11 mouse cellular contexts compared by ENCODE assay signal in the genomic region with DNA sequence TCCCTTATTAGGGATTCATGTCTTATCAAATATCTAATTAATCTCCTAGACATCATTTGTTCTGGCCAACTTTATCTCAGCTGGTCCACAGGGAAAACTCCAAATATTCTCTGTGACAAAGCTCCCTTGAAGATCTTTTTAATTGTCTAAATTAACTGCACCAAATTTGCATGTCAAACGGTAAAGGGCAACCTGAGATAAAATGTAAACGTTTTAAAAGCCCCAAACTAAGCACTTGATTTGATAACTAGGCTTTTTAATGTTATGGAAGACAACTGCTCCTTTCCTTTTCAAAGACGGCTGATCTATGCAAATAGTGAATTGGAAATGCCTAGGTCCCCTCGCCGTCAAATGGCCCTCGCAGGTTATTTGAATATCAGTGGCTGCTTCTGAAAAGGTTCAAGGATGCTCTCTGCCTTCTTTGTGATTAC. TPM values are rescaled to one million over a fixed set of nuclear protein-coding genes. Genes with fewer than 3 reads are reported as not detected.
DNase-seq lines count a peak whose midpoint lies in the region; ATAC-seq lines count a peak whose summit lies in the region.
"Had no signal": no experiment of that assay in that cellular context is flagged by ENCODE, and none has a peak within 500 bp of the region (broad histone marks: within the 10 kb centered on the region; RNA-seq: fewer than 3 reads in every experiment).

No protein-coding gene starts in this region.

- ATAC-seq in forebrain, embryonic 13.5 days = no peak

- H3K27me3 ChIP-seq in forebrain, embryonic 13.5 days = peaks cover 79% of the 10 kb centered on the region
- peaks cover 100% of the 10 kb centered on the region for H3K27me3 ChIP-seq in midbrain, embryonic 10.5 days (ENCODE audit: low read depth, poor library complexity, severe bottlenecking)

- H3K4me2 ChIP-seq in forebrain, embryonic 13.5 days = peak overlapping the region; percentile 45

- H3K27ac ChIP-seq in forebrain, embryonic 13.5 days = peak overlapping the region; percentile 68
- H3K27ac ChIP-seq in midbrain, embryonic 10.5 days (replicated peaks) = no peak overlapping the region
- H3K27ac ChIP-seq: liver, embryonic 14.5 days had no signal

- H3K4me3 ChIP-seq in forebrain, embryonic 13.5 days = peak overlapping the region; percentile 41
- peak overlapping the region; percentile 45 for H3K4me3 ChIP-seq in midbrain, embryonic 10.5 days

- H3K9me3 ChIP-seq in forebrain, embryonic 13.5 days (replicated peaks) = no peaks in the 10 kb centered on the region
- no peaks in the 10 kb centered on the region for H3K9me3 ChIP-seq in midbrain, embryonic 10.5 days (replicated peaks)

- peak overlapping the region; percentile 60 for H3K9ac ChIP-seq in forebrain, embryonic 13.5 days
- H3K9ac ChIP-seq: liver, embryonic 14.5 days had no signal

- H3K36me3 ChIP-seq in forebrain, embryonic 13.5 days (ENCODE audit: poor library complexity, severe bottlenecking) = peaks cover 13% of the 10 kb centered on the region
- H3K36me3 ChIP-seq in midbrain, embryonic 10.5 days = no peaks in the 10 kb centered on the region

- H3K4me1 ChIP-seq in forebrain, embryonic 13.5 days = peaks cover 61% of the 10 kb centered on the region
- H3K4me1 ChIP-seq in midbrain, embryonic 10.5 days = peaks cover 88% of the 10 kb centered on the region

- DNase-seq in B cell, adult 2 months = peak; percentile 23 to 29
- DNase-seq in ES-CJ7 (ENCODE audit: low read depth, low spot score) = peak; percentile 81
- peak; percentile 45 for DNase-seq in midbrain, embryonic 10.5 days (ENCODE audit: low spot score)
- DNase-seq in adrenal gland, postnatal 10 days = no peak
- DNase-seq in right cerebral cortex, adult 2 months (ENCODE audit: low spot score in 2 of 2) = no peak
- no peak for DNase-seq in urinary bladder, postnatal 4 days (ENCODE audit: low spot score in 2 of 2)
- DNase-seq: gastrocnemius, postnatal 14 days; right cerebral cortex, postnatal 4 days had no signal

- under 1% methylated on average over 6 of the region's 6 CpGs for WGBS in forebrain, embryonic 13.5 days
- 2% methylated on average over 6 of the region's 6 CpGs for WGBS in midbrain, embryonic 10.5 days

RNA-seq across cellular contexts. Expression of gene Sp9, which starts 4.4 kb away (rescaled TPM):
- polyA plus RNA-seq in forebrain, embryonic 13.5 days (2015; fragmentation: Nextera tagmentation; extraction: Ambion mirVana) = 10.6 and 15.4 TPM in 2 replicates
- polyA plus RNA-seq in midbrain, embryonic 10.5 days (2016; fragmentation: Nextera tagmentation; extraction: Ambion mirVana) = 1.5 and 1.8 TPM in 2 replicates
- total RNA-seq in adrenal gland, postnatal 10 days (2021) = not detected
- total RNA-seq: gastrocnemius, postnatal 14 days; heart, postnatal 25 days had no signal

RNA-seq across cellular contexts. Expression of gene Scrn3, which starts 36.2 kb away (rescaled TPM):
- polyA plus RNA-seq in forebrain, embryonic 13.5 days (2015; fragmentation: Nextera tagmentation; extraction: Ambion mirVana) = 9.5 and 10.5 TPM in 2 replicates
- polyA plus RNA-seq in midbrain, embryonic 10.5 days (2016; fragmentation: Nextera tagmentation; extraction: Ambion mirVana) = 12.4 and 12.7 TPM in 2 replicates
- total RNA-seq in adrenal gland, postnatal 10 days (2021) = 10 to 100 TPM; 19.8 to 21.9 TPM

RNA-seq across cellular contexts. Expression of gene Cir1, which starts 36.3 kb away (rescaled TPM):
- polyA plus RNA-seq in forebrain, embryonic 13.5 days (2015; fragmentation: Nextera tagmentation; extraction: Ambion mirVana) = 26.9 and 30.2 TPM in 2 replicates
- polyA plus RNA-seq in midbrain, embryonic 10.5 days (2016; fragmentation: Nextera tagmentation; extraction: Ambion mirVana) = 14.0 and 19.0 TPM in 2 replicates
- 10 to 100 TPM; 16.0 to 21.7 TPM for total RNA-seq in adrenal gland, postnatal 10 days (2021)

RNA-seq across cellular contexts. Expression of gene Ola1, which starts 57.4 kb away (rescaled TPM):
- 104 and 115 TPM in 2 replicates for polyA plus RNA-seq in forebrain, embryonic 13.5 days (2015; fragmentation: Nextera tagmentation; extraction: Ambion mirVana)
- polyA plus RNA-seq in midbrain, embryonic 10.5 days (2016; fragmentation: Nextera tagmentation; extraction: Ambion mirVana) = 92.1 and 103 TPM in 2 replicates
- 10 to 100 TPM; 54.7 to 55.2 TPM for total RNA-seq in adrenal gland, postnatal 10 days (2021)

Comparison
In these comparisons a context has a peak if more than half of its experiments do, and no peak if none do; other contexts are left out.
1. DNase-seq: peak in B cell, adult 2 months (2 of 2), ES-CJ7 (single experiment) and midbrain, embryonic 10.5 days (single experiment); none in adrenal gland, postnatal 10 days (single experiment), right cerebral cortex, adult 2 months (0 of 2) and urinary bladder, postnatal 4 days (0 of 2).